Mouse (Mus musculus) left cerebral cortex, adult 11 months (tissue): ENCODE measurements at regions not wholly inside any gene's neighbourhood (a gene's known extent, or its start where the extent isn't known, plus 50 kb on each side); places are given as distances from the start of the nearest gene placed in this dataset.

Experiments
- DNase-seq: peaks from one replicate; pipeline ENCODE4 v3.0.0; 2022; ENCODE audit warnings: low spot score

GRCm38 (mm10) chr2:72753788-72754713, 226.2 kb downstream of the Sp3 start:
- no peak for DNase-seq

- no peak for DNase-seq
Observed at GRCm38 (mm10) chr2:72763454-72763853, 216.8 kb downstream of the Sp3 start.

- no peak for DNase-seq
Observed at GRCm38 (mm10) chr2:72769030-72769630, 211.1 kb downstream of the Sp3 start.

- no peak for DNase-seq
Observed at GRCm38 (mm10) chr2:72773401-72773800, 206.8 kb downstream of the Sp3 start.

GRCm38 (mm10) chr2:72777330-72777729, 202.9 kb downstream of the Sp3 start:
- no peak for DNase-seq

- no peak for DNase-seq
Observed at GRCm38 (mm10) chr2:72777806-72778510, 202.3 kb downstream of the Sp3 start.

- DNase-seq, result no peak
Observed at GRCm38 (mm10) chr2:72779268-72780163, 200.7 kb downstream of the Sp3 start.

- DNase-seq, result no peak
Observed at GRCm38 (mm10) chr2:72781369-72782275, 198.6 kb downstream of the Sp3 start.

- no peak for DNase-seq
Observed at GRCm38 (mm10) chr2:72782355-72782754, 197.9 kb downstream of the Sp3 start.

GRCm38 (mm10) chr2:72785365-72786043, 194.7 kb downstream of the Sp3 start:
- no peak for DNase-seq

GRCm38 (mm10) chr2:72786044-72786737, 194.1 kb downstream of the Sp3 start:
- no peak for DNase-seq

- DNase-seq, result no peak
Observed at GRCm38 (mm10) chr2:72787616-72788015, 192.6 kb downstream of the Sp3 start.

GRCm38 (mm10) chr2:72791496-72791895, 188.8 kb downstream of the Sp3 start:
- no peak for DNase-seq

- no peak for DNase-seq
Observed at GRCm38 (mm10) chr2:72793424-72793823, 186.8 kb downstream of the Sp3 start.

GRCm38 (mm10) chr2:72794501-72794900, 185.7 kb downstream of the Sp3 start:
- no peak for DNase-seq

- no peak for DNase-seq
Observed at GRCm38 (mm10) chr2:72797002-72797718, 183.1 kb downstream of the Sp3 start.

GRCm38 (mm10) chr2:72800696-72801095, 179.6 kb downstream of the Sp3 start:
- DNase-seq, result no peak

- DNase-seq, result no peak
Observed at GRCm38 (mm10) chr2:72813282-72813974, 166.8 kb downstream of the Sp3 start.
